Mouse (Mus musculus) erythroblast, embryonic 14.5 days (primary cell): ENCODE measurements around the gene Zap70.

Experiments used
- GATA1 ChIP-seq: IDR thresholded peaks from 2 replicates; pipeline ENCODE4 v1.6.1; 2012; ENCODE audit warnings: low read length, inconsistent platforms, mixed read lengths
- TAL1 ChIP-seq: IDR thresholded peaks from 3 replicates; pipeline ENCODE4 v1.6.1; 2012; ENCODE audit warnings: low read length, inconsistent platforms, mixed read lengths

GRCm38 (mm10) chr1:36745661-36746060 is 15.9 kb upstream of the Zap70 start:
- TF ChIP-seq TAL1 (no peak), GATA1 (no peak)
